Mouse (Mus musculus) R1 (cell line): ENCODE measurements at regions not wholly inside any gene's neighbourhood (a gene's known extent, or its start where the extent isn't known, plus 50 kb on each side); places are given as distances from the start of the nearest gene placed in this dataset.

Experiments
- DNase-seq: peaks from one replicate; pipeline ENCODE4 v3.0.0-alpha.2; 2018; ENCODE audit warnings: low read depth, low spot score

DNA sequence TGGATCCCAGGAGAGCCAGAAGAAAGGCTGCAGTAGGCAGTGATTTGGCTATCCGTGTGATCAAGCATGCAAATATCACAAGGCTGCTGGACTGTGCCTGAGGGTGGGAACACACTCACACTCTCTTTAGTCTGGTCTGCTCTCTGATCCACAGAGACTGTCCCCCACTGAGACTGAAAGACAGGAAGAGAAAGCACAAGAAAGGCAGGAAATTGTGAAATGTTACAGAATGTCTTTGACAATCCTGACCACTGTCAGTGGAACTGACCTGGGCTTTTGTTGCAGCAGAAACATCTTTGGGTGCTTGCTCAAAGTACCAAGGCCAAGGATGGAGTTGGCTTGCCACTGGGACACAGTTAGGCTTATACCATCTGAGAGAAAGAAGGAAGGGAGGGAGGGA is 52.3 kb upstream of the Gpd2 start:
- DNase-seq: no peak

DNA sequence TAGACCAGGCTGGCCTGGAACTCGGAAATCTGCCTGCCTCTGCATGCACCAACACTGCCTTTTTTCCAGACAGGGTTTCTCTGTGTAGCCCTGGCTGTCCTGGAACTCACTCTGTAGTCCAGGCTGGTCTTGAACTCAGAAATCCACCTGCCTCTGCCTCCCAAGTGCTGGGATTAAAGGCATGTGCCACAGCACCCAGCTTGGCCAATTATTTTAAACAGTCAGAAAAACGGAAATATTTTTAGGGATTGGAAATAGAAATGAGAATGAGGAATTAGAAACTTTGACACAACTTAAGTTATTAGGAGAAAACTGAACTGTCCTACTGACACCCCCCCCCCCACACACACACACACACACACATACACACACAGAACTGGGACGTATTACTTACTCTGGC is 54.3 kb upstream of the Gpd2 start:
- peak; percentile 24 for DNase-seq

DNA sequence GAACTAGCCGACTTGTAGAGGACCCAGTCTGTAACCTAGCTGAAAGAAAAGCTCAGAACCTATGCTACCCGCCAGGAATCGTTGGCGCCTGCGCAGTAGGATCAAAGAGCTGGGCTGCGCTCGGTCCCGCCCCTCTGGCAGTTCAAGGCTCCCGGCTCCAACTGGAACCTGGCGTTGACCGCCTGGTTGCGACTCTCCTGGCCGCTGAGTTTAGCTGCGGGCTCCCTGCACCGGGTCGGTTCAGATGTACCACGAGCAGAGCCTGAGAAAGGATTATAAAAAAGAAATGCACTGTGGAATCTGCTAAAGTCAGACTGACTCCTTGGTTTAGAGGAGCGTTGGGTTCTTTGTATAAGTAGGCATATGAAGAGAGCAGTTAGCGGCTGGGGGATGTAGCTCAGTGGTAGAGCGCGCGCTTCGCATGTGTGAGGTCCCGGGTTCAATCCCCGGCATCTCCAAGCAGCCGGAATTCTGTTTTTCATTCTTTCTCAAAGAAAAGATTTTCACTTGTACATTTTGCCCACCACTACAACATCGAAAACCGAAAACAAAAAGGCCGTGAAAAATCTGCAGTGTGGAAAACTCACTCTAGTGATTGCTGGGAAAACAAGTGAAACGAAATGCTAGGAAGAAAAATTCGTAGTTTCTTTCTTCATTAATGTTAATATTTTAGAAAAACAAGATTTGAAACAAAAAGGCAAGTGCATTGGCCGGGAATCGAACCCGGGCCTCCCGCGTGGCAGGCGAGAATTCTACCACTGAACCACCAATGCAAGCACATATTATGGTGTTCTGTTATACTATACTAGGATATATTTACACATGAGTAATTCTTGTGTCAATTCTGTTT is 55.5 kb upstream of the Gpd2 start:
- DNase-seq: peak; percentile 87

DNA sequence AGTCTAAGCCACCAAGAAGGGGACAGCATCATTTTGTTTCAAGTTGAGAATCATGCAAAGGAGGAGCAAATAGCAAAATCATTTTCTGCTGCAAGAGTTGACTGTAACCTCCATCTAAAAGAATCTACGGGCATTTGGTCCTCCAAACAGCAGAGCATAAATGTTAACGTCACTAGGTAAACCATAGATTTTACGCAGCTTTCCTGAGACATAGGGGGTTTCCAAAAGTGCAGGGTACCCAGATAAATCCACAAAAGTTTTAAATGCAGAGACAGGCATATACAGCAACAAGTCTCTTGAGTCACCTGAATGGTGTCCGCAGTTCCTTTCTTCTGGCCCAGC is 56.1 kb upstream of the Gpd2 start:
- DNase-seq: no peak

DNA sequence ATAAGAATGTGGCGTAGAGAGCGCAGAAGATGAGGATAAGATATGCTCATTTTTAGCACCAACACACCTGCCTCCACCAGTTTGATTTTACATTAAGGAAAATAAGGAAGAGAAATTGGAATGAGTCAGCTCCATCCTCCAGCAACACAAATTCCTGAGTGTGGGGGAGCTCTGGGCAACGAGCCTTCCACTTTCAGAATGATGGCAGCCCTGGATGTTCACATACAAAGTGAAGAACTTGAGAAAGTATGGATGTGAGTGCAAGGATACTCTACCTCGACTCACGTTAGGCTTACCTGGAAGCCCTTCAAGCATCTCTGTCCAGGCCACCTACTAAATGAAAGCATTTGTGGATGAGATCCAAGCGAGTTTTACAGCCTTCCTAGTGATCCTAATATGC is 54.3 kb upstream of the Nr4a2 start:
- DNase-seq: no peak

DNA sequence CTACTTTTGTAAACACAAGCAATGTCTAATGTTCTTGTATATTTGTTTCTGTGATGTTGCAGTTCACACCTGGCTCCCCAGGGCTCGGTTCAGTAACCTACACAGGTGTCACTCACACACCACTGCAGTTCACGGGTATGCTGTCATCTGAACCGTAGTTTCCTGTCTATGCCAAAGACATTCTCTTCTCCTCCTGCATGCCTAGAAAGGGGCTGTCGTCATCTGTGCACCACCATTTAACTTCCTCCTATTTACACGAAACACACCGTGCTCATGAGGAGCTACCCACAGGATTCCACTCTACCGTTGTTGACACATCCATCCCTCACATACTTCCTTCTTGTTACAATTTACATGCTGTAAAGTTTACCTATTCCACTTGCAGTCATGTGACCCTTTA is 52.7 kb upstream of the Nr4a2 start:
- no peak for DNase-seq

DNA sequence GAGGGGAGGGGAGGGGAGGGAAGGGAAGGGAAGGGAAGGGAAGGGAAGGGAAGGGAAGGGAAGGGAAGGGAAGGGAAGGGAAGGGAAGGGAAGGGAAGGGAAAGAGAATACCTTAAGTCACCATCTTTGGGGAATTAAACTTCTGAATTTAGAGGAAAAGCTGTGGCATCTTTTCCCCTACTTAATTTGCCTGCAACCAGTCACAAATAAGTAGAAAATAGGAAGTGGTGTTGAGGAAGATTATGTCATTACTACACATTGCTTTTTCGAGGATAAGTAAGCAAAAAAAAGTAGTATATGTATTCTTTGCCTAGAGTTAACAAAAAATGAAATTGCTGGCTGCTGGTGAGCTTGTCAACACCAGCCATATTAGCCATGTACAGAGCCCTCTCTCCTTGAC is 51.4 kb upstream of the Nr4a2 start:
- no peak for DNase-seq
